Mouse (Mus musculus) testis, adult 2 months (tissue): Measurements from ENCODE around the gene Prpf6.

Source experiments
- CTCF ChIP-seq: fragments of 200-500 bp; IDR thresholded peaks from 2 replicates; pipeline ENCODE4 v1.5.1; 2012; ENCODE audit warnings: low read depth, mild to moderate bottlenecking, inconsistent platforms, low read length, moderate library complexity; ENCODE audit not compliant: control insufficient read depth, insufficient read depth, insufficient replicate concordance
- POLR2A ChIP-seq: fragments of 200-500 bp; IDR thresholded peaks from 2 replicates; pipeline ENCODE4 v1.6.1; 2012; ENCODE audit warnings: low read depth, mild to moderate bottlenecking, inconsistent platforms, low read length, moderate library complexity; ENCODE audit not compliant: control insufficient read depth

DNA sequence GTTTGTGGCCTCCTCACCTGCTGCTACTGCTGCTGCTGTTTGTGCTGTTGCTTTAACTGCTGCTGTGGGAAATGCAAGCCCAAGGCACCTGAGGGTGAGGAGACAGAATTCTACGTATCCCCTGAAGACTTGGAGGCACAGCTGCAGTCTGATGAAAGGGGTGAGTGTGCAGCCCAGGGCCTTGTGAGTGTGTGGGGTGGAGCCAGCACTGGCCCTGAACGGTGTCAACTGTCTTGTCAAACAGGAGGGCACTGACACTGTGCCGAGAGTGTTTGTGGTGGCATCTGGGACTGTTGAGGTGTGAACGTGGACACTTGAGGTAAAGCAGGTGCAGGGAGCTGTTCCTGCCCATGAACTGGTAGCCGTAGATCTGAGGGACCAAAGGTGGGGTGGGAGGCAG, 43.0 kb upstream of the Prpf6 start:
- TF ChIP-seq POLR2A (no peak), CTCF (no peak)
